In genomic region chr2:145730189-145730880, GRCm38 (mm10) we compare ENCODE assay signal across 24 mouse cellular contexts. TPM values are rescaled to one million over a fixed set of nuclear protein-coding genes. Genes with fewer than 3 reads are reported as not detected.
DNase-seq lines count a peak whose midpoint lies in the region; ATAC-seq lines count a peak whose summit lies in the region.
"Had no signal": no experiment of that assay in that cellular context is flagged by ENCODE, and none has a peak within 500 bp of the region (broad histone marks: within the 10 kb centered on the region; RNA-seq: fewer than 3 reads in every experiment).

No protein-coding gene starts in this region.

- no peak overlapping the region for H3K4me3 ChIP-seq in midbrain, embryonic 13.5 days (replicated peaks)
- H3K4me3 ChIP-seq: forebrain, embryonic 10.5 days; neural tube, embryonic 12.5 days had no signal

- no peaks in the 10 kb centered on the region for H3K4me1 ChIP-seq in midbrain, embryonic 13.5 days (replicated peaks)
- H3K4me1 ChIP-seq: forebrain, embryonic 10.5 days; neural tube, embryonic 12.5 days had no signal

- peaks cover 14% of the 10 kb centered on the region for H3K27me3 ChIP-seq in midbrain, embryonic 13.5 days
- H3K27me3 ChIP-seq: neural tube, embryonic 12.5 days had no signal

- DNase-seq in lung, postnatal 25 days (ENCODE audit: low spot score) = peak; percentile 27
- no peak for DNase-seq in lung, postnatal 10 days
- no peak for DNase-seq in left cerebral cortex, adult 18-20 months (ENCODE audit: low spot score in 2 of 2)
- DNase-seq in gastrocnemius, postnatal 36 days = no peak
- DNase-seq: adrenal gland, postnatal 14 days; B cell, adult 2 months; cerebellum, adult 9-11 months; embryo, embryonic 11 days; forebrain, postnatal 0 days; heart, adult 18-20 months; heart, postnatal 4 days; kidney, adult 18-20 months; kidney, postnatal 14 days; left cerebral cortex, postnatal 4 days; liver; right cerebral cortex, adult 18-20 months; thymus, adult 18-20 months; thymus, postnatal 4 days had no signal

- no peaks in the 10 kb centered on the region for H3K36me3 ChIP-seq in midbrain, embryonic 13.5 days
- H3K36me3 ChIP-seq: forebrain, embryonic 10.5 days; neural tube, embryonic 12.5 days had no signal

- 79% methylated on average over 9 of the region's 9 CpGs for WGBS in midbrain, embryonic 13.5 days

- intact Hi-C loops in gastrocnemius, postnatal 36 days (cut with DNase I) = no loop called here

- peak; percentile 93 for ATAC-seq in common myeloid progenitor, adult 5-6 weeks (replicated peaks; ENCODE audit: low read depth, poor library complexity, severe bottlenecking)
- ATAC-seq in megakaryocyte, adult 5-6 weeks (ENCODE audit: poor library complexity, severe bottlenecking) = peak; percentile 86
- no peak for ATAC-seq in midbrain, embryonic 13.5 days
- ATAC-seq: forebrain, postnatal 0 days; hindbrain, postnatal 0 days had no signal

- no peak overlapping the region for H3K4me2 ChIP-seq in midbrain, embryonic 13.5 days (replicated peaks)
- H3K4me2 ChIP-seq: neural tube, embryonic 12.5 days had no signal

- H3K9ac ChIP-seq in midbrain, embryonic 13.5 days (replicated peaks) = no peak overlapping the region
- H3K9ac ChIP-seq: forebrain, postnatal 0 days; neural tube, embryonic 12.5 days had no signal

- no peaks in the 10 kb centered on the region for H3K9me3 ChIP-seq in midbrain, embryonic 13.5 days
- H3K9me3 ChIP-seq: forebrain, embryonic 10.5 days; neural tube, embryonic 12.5 days had no signal

- H3K27ac ChIP-seq in midbrain, embryonic 13.5 days = no peak overlapping the region
- H3K27ac ChIP-seq: forebrain, embryonic 10.5 days; hindbrain, postnatal 0 days; neural tube, embryonic 12.5 days had no signal

RNA-seq across cellular contexts. Expression of gene Rin2, which starts 55.3 kb away (rescaled TPM):
- total RNA-seq in common myeloid progenitor, adult 5-6 weeks (2017) = 3.4 and 4.7 TPM in 2 replicates
- total RNA-seq in megakaryocyte, adult 5-6 weeks (2015) = 34.1 and 39.7 TPM in 2 replicates
- total RNA-seq in megakaryocyte, adult 5-6 weeks (2017) = 53.6 and 54.6 TPM in 2 replicates
- polyA plus RNA-seq in midbrain, embryonic 13.5 days (2015; fragmentation: Nextera tagmentation; extraction: Ambion mirVana) = 11.9 and 12.8 TPM in 2 replicates
- 10 to 100 TPM; 19.1 to 31.7 TPM for total RNA-seq in left cerebral cortex, adult 18-20 months (2021)
- total RNA-seq in gastrocnemius, postnatal 36 days (2021) = 10 to 100 TPM; 10.2 to 11.5 TPM
